Mouse (Mus musculus) heart, embryonic 14.5 days (tissue): ENCODE data around the gene Zeb2. TPM values are rescaled to one million over a fixed set of nuclear protein-coding genes. Genes with fewer than 3 reads are reported as not detected.

Experiments used
- ATAC-seq: fragments of 200-750 bp; cut with Nextera tagmentation; 2 replicates; pipeline ENCODE4 v1.8.0; 2017; ENCODE audit warnings: low read depth, moderate TSS enrichment; ENCODE audit not compliant: insufficient number of reproducible peaks, insufficient read depth, low FRiP score
- H3K27ac ChIP-seq, 2 experiments: fragments of 200-500 bp in 1 of 2; fragments of 300-500 bp in 1 of 2; sonication (generic) in 1 of 2; replicated peaks in 1 of 2; 2 replicates each; pipeline ENCODE4 v1.5.1; 2012 to 2014; ENCODE audit warnings: low read depth in 2 of 2, low read length in 2 of 2, control low read depth in 1 of 2, mild to moderate bottlenecking in 1 of 2, mixed read lengths in 1 of 2; ENCODE audit not compliant: control insufficient read depth in 1 of 2, insufficient read depth in 1 of 2
- H3K27me3 ChIP-seq: fragments of 300-500 bp; sonication (generic); 2 replicates; pipeline ENCODE4 v1.6.1; 2014; ENCODE audit warnings: mild to moderate bottlenecking, low read length, control low read depth; ENCODE audit not compliant: control insufficient read depth, insufficient read depth
- H3K36me3 ChIP-seq: fragments of 300-500 bp; sonication (generic); 2 replicates; pipeline ENCODE4 v1.6.1; 2014; ENCODE audit warnings: mild to moderate bottlenecking, control low read depth, low read length, mixed read lengths; ENCODE audit not compliant: control insufficient read depth, insufficient read depth
- H3K4me1 ChIP-seq, 2 experiments: fragments of 200-500 bp in 1 of 2; fragments of 300-500 bp in 1 of 2; sonication (generic) in 1 of 2; 2 replicates each; pipeline ENCODE4 v1.6.1; 2012 to 2014; ENCODE audit warnings: low read length in 2 of 2, control low read depth in 1 of 2, mixed read lengths in 1 of 2; ENCODE audit not compliant: control insufficient read depth in 2 of 2, insufficient read depth in 2 of 2
- H3K4me2 ChIP-seq: fragments of 300-500 bp; sonication (generic); 2 replicates; pipeline ENCODE4 v1.6.1; 2014; ENCODE audit warnings: mild to moderate bottlenecking, low read length
- H3K4me3 ChIP-seq, 2 experiments: fragments of 200-500 bp in 1 of 2; fragments of 300-500 bp in 1 of 2; sonication (generic) in 1 of 2; 2 replicates each; pipeline ENCODE4 v1.5.1; 2012 to 2014; ENCODE audit warnings: low read length in 2 of 2, mild to moderate bottlenecking in 2 of 2, control low read depth in 1 of 2, low read depth in 1 of 2, moderate library complexity in 1 of 2; ENCODE audit not compliant: control insufficient read depth in 1 of 2, insufficient read depth in 1 of 2
- H3K9ac ChIP-seq: fragments of 300-500 bp; sonication (generic); 2 replicates; pipeline ENCODE4 v1.6.1; 2014; ENCODE audit warnings: mild to moderate bottlenecking, low read length
- H3K9me3 ChIP-seq: fragments of 300-500 bp; sonication (generic); 2 replicates; pipeline ENCODE4 v1.6.1; 2016; ENCODE audit warnings: low read length, control low read depth; ENCODE audit not compliant: control insufficient read depth
- WGBS: fragments of 180-500 bp; shearing (Covaris S2); extraction: QIAGEN DNeasy Blood & Tissue Kit; methylation state at CpG from one replicate; pipeline ENCODE4 v1.1.7; 2014; 5-methylcytosine and 5-hydroxymethylcytosine counted together
- polyA plus RNA-seq: library from polyadenylated mRNA; unstranded; fragments of >200 nt; fragmentation: Nextera tagmentation; extraction: Ambion mirVana; gene quantifications from 2 replicates; pipeline ENCODE4 v1.2.1, GENCODE M21; 2014

The Zeb2 gene
- polyA plus RNA-seq: 22.0 and 22.2 TPM in 2 replicates

DNA sequence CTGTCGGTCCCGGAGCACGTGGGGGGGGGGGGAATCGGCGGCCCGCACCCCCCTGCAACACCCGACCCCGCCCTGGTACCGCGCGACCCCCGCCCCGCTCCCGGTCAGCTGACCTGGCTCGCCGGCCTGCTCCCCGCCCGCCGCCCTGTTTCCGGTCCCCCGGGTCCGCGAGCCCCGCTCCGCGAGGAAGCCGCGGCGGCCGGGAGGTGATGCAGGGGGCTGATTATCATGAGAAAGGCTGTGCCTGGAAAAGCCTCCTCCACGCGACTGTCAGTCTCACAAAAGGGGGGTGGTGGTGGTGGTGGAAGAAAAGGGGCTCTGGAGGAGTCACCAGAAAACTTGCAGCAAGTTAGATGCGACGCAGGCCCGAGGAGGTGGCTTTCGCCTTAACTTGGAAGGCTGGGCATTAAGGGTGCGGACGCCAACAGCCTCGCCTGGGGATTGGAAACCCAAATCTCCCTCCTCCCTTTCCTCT is at the start of gene Zeb2:
Gene Zeb2 (minus strand): TSS at position 309 of the 475 bp plus-strand sequence.
- Histone ChIP-seq H3K4me2 (peak within 1 kb of the TSS; percentile 91), H3K4me3 (peak within 1 kb of the TSS; percentile 64 to 69), H3K36me3 (no peaks in the 10 kb centered on the region), H3K9ac (peak within 1 kb of the TSS; percentile 76), H3K27me3 (no peaks in the 10 kb centered on the region), H3K27ac (peak within 1 kb of the TSS; percentile 81 to 83), H3K4me1 (peaks cover 5 to 6% of the 10 kb centered on the region in 2 experiments; a peak in 3 of 4 replicates), H3K9me3 (no peaks in the 10 kb centered on the region)
- under 1% methylated on average over 36 of the region's 39 CpGs for WGBS
- ATAC-seq: peak; percentile 66; the same call in 1 of the 2 replicates

DNA sequence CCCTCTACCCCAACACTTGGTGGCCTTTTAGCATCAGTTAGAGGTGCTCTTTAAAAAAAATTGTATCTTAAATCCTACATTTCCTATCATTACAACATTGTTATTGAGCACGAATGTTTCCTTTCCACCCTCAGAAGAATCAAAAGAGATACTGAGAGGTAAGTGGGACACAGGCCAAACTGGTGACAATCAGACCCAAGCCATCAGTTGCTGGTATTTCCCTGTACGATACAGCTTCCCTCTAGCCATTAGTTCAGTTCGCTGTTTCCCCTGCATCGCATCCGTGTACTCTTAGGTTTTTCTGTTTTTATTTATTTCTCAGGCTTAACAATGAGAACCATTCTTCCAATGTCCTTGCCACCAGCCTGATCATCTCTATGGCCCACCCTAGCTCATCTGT is 41.6 kb upstream of the Zeb2 start:
- Histone ChIP-seq H3K27ac (no peak overlapping the region), H3K4me2 (no peak overlapping the region), H3K9ac (no peak overlapping the region), H3K36me3 (no peaks in the 10 kb centered on the region), H3K27me3 (no peaks in the 10 kb centered on the region), H3K4me3 (no peak overlapping the region), H3K9me3 (no peaks in the 10 kb centered on the region), H3K4me1 (0 out of 4 replicates have a peak, but pooled peaks cover 0 to 2% of the 10 kb centered on the region in 2 experiments)
- 75% methylated on average over 5 of the region's 5 CpGs for WGBS
- ATAC-seq: no peak

DNA sequence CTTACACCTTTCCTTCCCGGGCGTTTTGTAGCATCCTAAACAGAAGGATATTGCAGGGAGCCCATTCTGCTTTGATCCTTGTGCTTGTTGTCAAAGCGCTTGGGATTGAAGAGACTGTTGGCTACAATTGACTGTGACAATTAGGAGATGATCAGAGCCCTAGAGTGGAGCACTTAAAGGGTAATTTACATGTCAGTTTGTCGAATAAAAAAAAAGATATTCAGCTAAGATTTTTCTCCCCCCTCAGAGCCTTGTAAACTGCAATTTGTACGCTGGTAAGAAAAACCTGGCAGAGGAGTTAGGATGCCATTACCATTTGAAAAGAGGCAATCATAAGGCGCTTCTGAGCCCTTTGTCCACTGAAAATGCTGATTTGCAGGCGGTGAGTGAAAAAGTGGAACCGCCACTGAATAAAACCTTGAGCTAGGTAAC is 41.2 kb upstream of the Zeb2 start:
- H3K9ac ChIP-seq: no peak overlapping the region
- no peak for ATAC-seq
- 48% methylated on average over 8 of the region's 8 CpGs for WGBS

DNA sequence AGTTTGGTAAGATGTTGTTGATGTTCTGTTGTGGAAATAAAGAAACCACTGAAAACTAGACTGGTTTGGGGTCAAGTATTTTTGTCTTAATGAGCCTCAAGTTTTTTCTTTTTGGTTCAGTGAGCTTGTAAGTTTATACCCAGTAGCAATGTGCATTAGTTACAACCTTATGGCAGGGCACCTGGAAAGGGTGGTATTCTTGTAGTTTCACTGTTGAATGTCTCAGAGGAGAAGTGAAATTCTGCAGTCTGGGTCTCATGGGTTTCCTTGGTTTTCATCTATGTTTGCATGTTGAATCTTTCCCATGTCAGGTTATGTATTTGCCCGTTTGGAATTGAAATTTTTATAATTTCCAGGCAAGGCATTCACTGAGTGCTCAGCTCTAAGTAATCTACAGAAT is 36.1 kb upstream of the Zeb2 start:
- no peaks in the 10 kb centered on the region for H3K27me3 ChIP-seq
- no peak overlapping the region for H3K27ac ChIP-seq
- H3K36me3 ChIP-seq: no peaks in the 10 kb centered on the region
- H3K9ac ChIP-seq: no peak overlapping the region
- ATAC-seq: no peak
- no peaks in the 10 kb centered on the region for H3K9me3 ChIP-seq
- H3K4me3 ChIP-seq: no peak overlapping the region
- no peak overlapping the region for H3K4me2 ChIP-seq
- 50% methylated on average over 1 of the region's 1 CpGs for WGBS
- H3K4me1 ChIP-seq: 0 out of 4 replicates have a peak, but pooled peaks cover 0 to 2% of the 10 kb centered on the region in 2 experiments

More for the DNA sequence above, 41.2 kb upstream of the Zeb2 start:
- H3K9me3 ChIP-seq: no peaks in the 10 kb centered on the region
- H3K27me3 ChIP-seq: no peaks in the 10 kb centered on the region
- H3K4me3 ChIP-seq: no peak overlapping the region
- H3K27ac ChIP-seq: no peak overlapping the region
- H3K4me2 ChIP-seq: no peak overlapping the region
- no peaks in the 10 kb centered on the region for H3K36me3 ChIP-seq
- 0 out of 4 replicates have a peak, but pooled peaks cover 0 to 2% of the 10 kb centered on the region in 2 experiments for H3K4me1 ChIP-seq

DNA sequence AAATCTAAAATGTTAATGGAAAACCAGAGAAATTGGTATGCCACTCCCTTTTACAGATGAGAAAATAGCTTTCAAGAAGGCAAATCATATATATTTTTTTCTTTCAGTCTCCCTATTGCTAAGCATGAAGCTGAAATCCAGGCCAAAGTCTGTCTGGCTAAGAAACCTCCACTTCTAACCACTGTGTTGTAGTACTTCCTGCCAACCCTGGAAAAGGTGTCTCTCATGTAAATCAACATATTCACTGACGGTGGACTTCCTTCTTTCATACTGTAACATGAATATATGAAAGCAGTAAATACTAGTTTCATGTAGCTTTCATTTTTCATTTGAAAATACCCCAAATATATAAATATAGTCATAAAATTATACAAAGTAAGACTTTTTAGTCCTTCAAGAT is 26.0 kb upstream of the Zeb2 start:
- ATAC-seq: no peak
- no peaks in the 10 kb centered on the region for H3K36me3 ChIP-seq
- no peaks in the 10 kb centered on the region for H3K9me3 ChIP-seq
- H3K27me3 ChIP-seq: no peaks in the 10 kb centered on the region
- no peak overlapping the region for H3K4me2 ChIP-seq
- H3K9ac ChIP-seq: no peak overlapping the region
- no peaks in the 10 kb centered on the region for H3K4me1 ChIP-seq
- 83% methylated on average over 1 of the region's 1 CpGs for WGBS
- H3K4me3 ChIP-seq: no peak overlapping the region
- H3K27ac ChIP-seq: no peak overlapping the region

DNA sequence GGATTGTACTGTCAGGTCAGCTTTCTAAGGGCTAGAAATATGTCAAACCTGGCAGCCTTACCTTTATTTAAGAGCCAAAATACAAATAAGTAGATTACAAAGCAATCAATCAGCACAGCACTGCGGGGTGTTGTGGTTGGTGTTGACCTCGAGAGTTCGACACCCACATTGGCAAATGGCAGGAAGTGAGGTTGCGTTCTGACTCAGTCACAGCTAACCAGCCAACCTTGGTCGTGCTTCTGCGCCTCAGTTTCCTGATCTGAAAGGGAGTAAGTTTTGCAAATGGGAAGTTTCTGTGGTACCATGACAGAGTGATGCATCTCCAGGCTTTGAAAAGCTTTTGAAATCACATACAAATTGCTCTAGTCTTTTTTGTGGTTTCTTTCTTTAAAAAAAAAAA is 21.7 kb upstream of the Zeb2 start:
- WGBS: 78% methylated on average over 6 of the region's 6 CpGs
- Histone ChIP-seq H3K4me2 (no peak overlapping the region), H3K4me3 (no peak overlapping the region), H3K27me3 (no peaks in the 10 kb centered on the region), H3K4me1 (no peaks in the 10 kb centered on the region), H3K36me3 (no peaks in the 10 kb centered on the region), H3K9me3 (no peaks in the 10 kb centered on the region), H3K9ac (no peak overlapping the region), H3K27ac (no peak overlapping the region)
- no peak for ATAC-seq

DNA sequence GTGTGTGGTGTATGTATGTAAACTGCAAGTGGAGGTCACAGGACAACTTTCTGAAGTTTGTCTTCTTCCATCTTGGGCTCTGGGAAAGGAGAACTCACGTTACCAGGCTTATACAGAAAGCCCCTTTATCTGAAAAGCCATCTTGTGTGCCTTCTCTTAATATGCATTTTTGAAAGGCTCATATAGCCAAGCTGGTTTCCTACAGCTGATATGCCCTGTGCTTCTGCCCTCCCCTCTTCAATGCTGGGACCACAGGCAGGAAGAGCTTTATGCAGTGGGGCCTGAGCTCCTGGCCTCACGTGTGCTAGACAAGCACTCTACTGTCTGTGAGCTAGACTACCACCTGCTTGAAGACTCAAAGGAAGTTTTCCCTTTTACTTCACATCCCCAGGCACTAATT is 19.6 kb upstream of the Zeb2 start:
- WGBS: 76% methylated on average over 2 of the region's 2 CpGs
- Histone ChIP-seq H3K4me3 (no peak overlapping the region), H3K9ac (no peak overlapping the region), H3K27me3 (no peaks in the 10 kb centered on the region), H3K4me2 (no peak overlapping the region), H3K27ac (no peak overlapping the region), H3K36me3 (no peaks in the 10 kb centered on the region), H3K4me1 (no peaks in the 10 kb centered on the region), H3K9me3 (no peaks in the 10 kb centered on the region)
- no peak for ATAC-seq

DNA sequence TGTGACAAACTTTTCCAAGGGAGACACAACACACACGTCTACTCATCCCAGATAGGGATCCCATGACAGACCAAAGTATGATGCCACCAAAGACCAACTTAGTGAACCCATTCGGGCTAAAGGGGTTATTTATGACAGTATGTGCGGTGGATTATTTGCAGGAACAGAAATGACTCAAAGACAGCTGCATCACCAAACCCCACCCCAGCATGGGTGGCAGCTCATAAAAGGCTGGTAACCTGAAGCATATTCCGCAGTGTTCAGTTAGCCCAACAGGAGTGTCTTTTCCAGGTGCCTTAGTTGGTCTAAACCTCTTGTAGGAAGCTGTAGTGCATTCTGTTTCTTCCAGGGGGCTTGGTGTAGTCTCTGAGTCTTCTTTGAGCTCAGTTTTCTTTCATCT is 16.0 kb upstream of the Zeb2 start:
- ATAC-seq: no peak
- Histone ChIP-seq H3K4me2 (no peak overlapping the region), H3K4me1 (0 out of 4 replicates have a peak, but pooled peaks cover 0 to 2% of the 10 kb centered on the region in 2 experiments), H3K9me3 (no peaks in the 10 kb centered on the region), H3K27ac (no peak overlapping the region), H3K9ac (no peak overlapping the region), H3K27me3 (no peaks in the 10 kb centered on the region), H3K36me3 (no peaks in the 10 kb centered on the region), H3K4me3 (no peak overlapping the region)
- 85% methylated on average over 4 of the region's 4 CpGs for WGBS
